Mouse (Mus musculus) testis, adult 2 months (tissue): ENCODE results near the gene Arfgap1.

Experiments used
- CTCF ChIP-seq: fragments of 200-500 bp; IDR thresholded peaks from 2 replicates; pipeline ENCODE4 v1.5.1; 2012; ENCODE audit warnings: low read depth, mild to moderate bottlenecking, inconsistent platforms, low read length, moderate library complexity; ENCODE audit not compliant: control insufficient read depth, insufficient read depth, insufficient replicate concordance
- POLR2A ChIP-seq: fragments of 200-500 bp; IDR thresholded peaks from 2 replicates; pipeline ENCODE4 v1.6.1; 2012; ENCODE audit warnings: low read depth, mild to moderate bottlenecking, inconsistent platforms, low read length, moderate library complexity; ENCODE audit not compliant: control insufficient read depth

DNA sequence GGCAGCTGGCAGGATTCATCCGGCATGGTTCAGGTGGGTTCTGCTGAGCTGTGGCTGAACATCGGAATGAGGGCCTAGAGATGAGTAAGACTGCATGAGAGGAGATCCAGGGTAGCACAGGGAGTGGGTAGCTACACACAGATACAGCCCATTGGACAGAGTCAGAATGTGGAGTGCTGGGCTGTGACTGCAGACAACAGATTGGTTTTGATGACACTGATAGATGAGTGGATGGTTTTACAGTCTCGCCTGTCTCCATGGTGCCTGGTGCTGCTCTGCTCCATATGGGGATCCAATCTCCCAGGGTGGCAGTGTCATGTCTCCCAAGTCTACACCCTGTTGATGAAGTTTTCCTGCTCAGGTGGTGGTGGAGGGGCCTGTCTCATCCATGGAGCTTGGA lies 29.9 kb downstream of the Arfgap1 start:
- TF ChIP-seq POLR2A = no peak
- TF ChIP-seq CTCF = no peak
